Mouse (Mus musculus): ENCODE results near the gene Zbtb7b. TPM values are rescaled to one million over a fixed set of nuclear protein-coding genes. Genes with fewer than 3 reads are reported as not detected.
"Not testable (repeated sequence)": the region's sequence is repeated elsewhere in the genome, so short reads cannot be mapped to it uniquely, and the experiment has no call there.

Gene Zbtb7b
- polyA plus RNA-seq, 1 experiment from 2014 or later = 0.42 TPM

GRCm38 (mm10) chr3:89430171-89431159 is 35.9 kb upstream of the Zbtb7b start, which contains the start of gene Pygo2:
TSS of gene Pygo2 (plus strand) at chr3:89430214.
- Histone ChIP-seq H3K27ac (replicated peaks; ENCODE audit: low read depth, low read length) (peak within 1 kb of the TSS; percentile 79), H3K4me2 (ENCODE audit: low read length) (peak within 1 kb of the TSS; percentile 84), H3K9me3 (ENCODE audit: control insufficient read depth, low read length) (no peaks in the 10 kb centered on the region), H3K27me3 (ENCODE audit: control insufficient read depth, insufficient read depth, low read length) (no peaks in the 10 kb centered on the region), H3K4me3 (replicated peaks; ENCODE audit: low read depth, low read length) (peak within 1 kb of the TSS; percentile 76), H3K36me3 (ENCODE audit: control insufficient read depth, insufficient read depth, low read length) (peaks cover 39% of the 10 kb centered on the region), H3K9ac (replicated peaks; ENCODE audit: low read length) (peak within 1 kb of the TSS; percentile 79), H3K4me1 (ENCODE audit: control insufficient read depth, insufficient read depth, low read length) (peaks cover 9% of the 10 kb centered on the region)
- ATAC-seq (ENCODE audit: low FRiP score, low TSS enrichment) (peak; percentile 96), DNase-seq (peak; percentile 95)
- 2% methylated on average over 68 of the region's 68 CpGs for WGBS

- DNase-seq; H3K27ac ChIP-seq (replicated peaks; ENCODE audit: low read depth, low read length); H3K27me3 ChIP-seq (ENCODE audit: control insufficient read depth, insufficient read depth, low read length); H3K4me2 ChIP-seq (ENCODE audit: low read length); H3K4me1 ChIP-seq (ENCODE audit: control insufficient read depth, insufficient read depth, low read length); H3K9me3 ChIP-seq (ENCODE audit: control insufficient read depth, low read length); ATAC-seq (ENCODE audit: low FRiP score, low TSS enrichment); H3K9ac ChIP-seq (replicated peaks; ENCODE audit: low read length); H3K4me3 ChIP-seq (replicated peaks; ENCODE audit: low read depth, low read length): not testable (repeated sequence)
- peaks cover 27% of the 10 kb centered on the region for H3K36me3 ChIP-seq (ENCODE audit: control insufficient read depth, insufficient read depth, low read length)
- 93% methylated on average over 7 of the region's 7 CpGs for WGBS
These were observed 34.4 kb upstream of the Zbtb7b start for GRCm38 (mm10) chr3:89429021-89429420.

- ATAC-seq (ENCODE audit: low FRiP score, low TSS enrichment) = no peak
- no peak overlapping the region for H3K4me2 ChIP-seq (ENCODE audit: low read length)
- H3K9me3 ChIP-seq (ENCODE audit: control insufficient read depth, low read length) = no peaks in the 10 kb centered on the region
- H3K9ac ChIP-seq (replicated peaks; ENCODE audit: low read length) = no peak overlapping the region
- no peaks in the 10 kb centered on the region for H3K27me3 ChIP-seq (ENCODE audit: control insufficient read depth, insufficient read depth, low read length)
- 84% methylated on average over 4 of the region's 4 CpGs for WGBS
- no peak overlapping the region for H3K27ac ChIP-seq (replicated peaks; ENCODE audit: low read depth, low read length)
- DNase-seq = no peak
- peaks cover 7% of the 10 kb centered on the region for H3K36me3 ChIP-seq (ENCODE audit: control insufficient read depth, insufficient read depth, low read length)
- peaks cover 8% of the 10 kb centered on the region for H3K4me1 ChIP-seq (ENCODE audit: control insufficient read depth, insufficient read depth, low read length)
- H3K4me3 ChIP-seq (replicated peaks; ENCODE audit: low read depth, low read length) = no peak overlapping the region
These were observed 31.3 kb upstream of the Zbtb7b start for GRCm38 (mm10) chr3:89425876-89426275.

- Histone ChIP-seq H3K4me1 (ENCODE audit: control insufficient read depth, insufficient read depth, low read length) (peaks cover 7% of the 10 kb centered on the region; the same call in 1 of the 2 replicates), H3K27me3 (ENCODE audit: control insufficient read depth, insufficient read depth, low read length) (no peaks in the 10 kb centered on the region), H3K4me3 (replicated peaks; ENCODE audit: low read depth, low read length) (no peak overlapping the region), H3K9ac (replicated peaks; ENCODE audit: low read length) (no peak overlapping the region), H3K4me2 (ENCODE audit: low read length) (no peak overlapping the region), H3K9me3 (ENCODE audit: control insufficient read depth, low read length) (no peaks in the 10 kb centered on the region), H3K36me3 (ENCODE audit: control insufficient read depth, insufficient read depth, low read length) (peaks cover 7% of the 10 kb centered on the region), H3K27ac (replicated peaks; ENCODE audit: low read depth, low read length) (no peak overlapping the region)
- DNase-seq (no peak), ATAC-seq (ENCODE audit: low FRiP score, low TSS enrichment) (no peak)
- WGBS = 91% methylated on average over 5 of the region's 5 CpGs
These were observed 30.6 kb upstream of the Zbtb7b start for GRCm38 (mm10) chr3:89425141-89425525.

- peaks cover 11% of the 10 kb centered on the region for H3K4me1 ChIP-seq (ENCODE audit: control insufficient read depth, insufficient read depth, low read length)
- peaks cover 7% of the 10 kb centered on the region for H3K36me3 ChIP-seq (ENCODE audit: control insufficient read depth, insufficient read depth, low read length)
- no peak for ATAC-seq (ENCODE audit: low FRiP score, low TSS enrichment)
- H3K4me2 ChIP-seq (ENCODE audit: low read length) = no peak overlapping the region
- H3K9ac ChIP-seq (replicated peaks; ENCODE audit: low read length) = no peak overlapping the region
- H3K27ac ChIP-seq (replicated peaks; ENCODE audit: low read depth, low read length) = no peak overlapping the region
- WGBS = 94% methylated on average over 5 of the region's 5 CpGs
- no peak overlapping the region for H3K4me3 ChIP-seq (replicated peaks; ENCODE audit: low read depth, low read length)
- no peaks in the 10 kb centered on the region for H3K27me3 ChIP-seq (ENCODE audit: control insufficient read depth, insufficient read depth, low read length)
- DNase-seq = no peak
- H3K9me3 ChIP-seq (ENCODE audit: control insufficient read depth, low read length) = no peaks in the 10 kb centered on the region
These were observed 30.0 kb upstream of the Zbtb7b start for GRCm38 (mm10) chr3:89424416-89425140.

GRCm38 (mm10) chr3:89422556-89423205 is 28.1 kb upstream of the Zbtb7b start:
- ATAC-seq (ENCODE audit: low FRiP score, low TSS enrichment) (no peak), DNase-seq (no peak)
- Histone ChIP-seq H3K4me1 (ENCODE audit: control insufficient read depth, insufficient read depth, low read length) (peaks cover 17% of the 10 kb centered on the region), H3K9ac (replicated peaks; ENCODE audit: low read length) (no peak overlapping the region; the same call in 1 of the 2 replicates), H3K27ac (replicated peaks; ENCODE audit: low read depth, low read length) (no peak overlapping the region), H3K9me3 (ENCODE audit: control insufficient read depth, low read length) (no peaks in the 10 kb centered on the region), H3K4me2 (ENCODE audit: low read length) (peak overlapping the region; percentile 51), H3K36me3 (ENCODE audit: control insufficient read depth, insufficient read depth, low read length) (peaks cover 7% of the 10 kb centered on the region), H3K27me3 (ENCODE audit: control insufficient read depth, insufficient read depth, low read length) (no peaks in the 10 kb centered on the region), H3K4me3 (replicated peaks; ENCODE audit: low read depth, low read length) (no peak overlapping the region)
- WGBS = 70% methylated on average over 6 of the region's 6 CpGs

GRCm38 (mm10) chr3:89421810-89422473 is 27.4 kb upstream of the Zbtb7b start:
- Histone ChIP-seq H3K27ac (replicated peaks; ENCODE audit: low read depth, low read length) (no peak overlapping the region), H3K27me3 (ENCODE audit: control insufficient read depth, insufficient read depth, low read length) (no peaks in the 10 kb centered on the region), H3K4me2 (ENCODE audit: low read length) (peak overlapping the region; percentile 51), H3K9ac (replicated peaks; ENCODE audit: low read length) (peak overlapping the region; percentile 49), H3K4me3 (replicated peaks; ENCODE audit: low read depth, low read length) (peak overlapping the region; percentile 25), H3K36me3 (ENCODE audit: control insufficient read depth, insufficient read depth, low read length) (peaks cover 1% of the 10 kb centered on the region; the same call in 1 of the 2 replicates), H3K4me1 (ENCODE audit: control insufficient read depth, insufficient read depth, low read length) (peaks cover 22% of the 10 kb centered on the region), H3K9me3 (ENCODE audit: control insufficient read depth, low read length) (no peaks in the 10 kb centered on the region)
- DNase-seq (peak; percentile 17), ATAC-seq (ENCODE audit: low FRiP score, low TSS enrichment) (no peak)
- 8% methylated on average over 22 of the region's 22 CpGs for WGBS

Measured in midbrain, embryonic 14.5 days (tissue).